Mouse (Mus musculus) liver, adult (tissue): ENCODE data around the gene Kif26a.

Experiments
- GATA4 ChIP-seq: IDR thresholded peaks from 2 replicates; pipeline ENCODE4 v1.6.1; 2014; ENCODE audit warnings: mild to moderate bottlenecking, low read length; ENCODE audit not compliant: insufficient replicate concordance

Gene Kif26a

GRCm38 (mm10) chr12:112125903-112126302 lies 20.1 kb upstream of the Kif26a start:
- no peak for TF ChIP-seq GATA4

GRCm38 (mm10) chr12:112126931-112127635 lies 18.9 kb upstream of the Kif26a start:
- no peak for TF ChIP-seq GATA4

GRCm38 (mm10) chr12:112128526-112128925 lies 17.5 kb upstream of the Kif26a start:
- no peak for TF ChIP-seq GATA4

GRCm38 (mm10) chr12:112129300-112129856 lies 16.6 kb upstream of the Kif26a start:
- no peak for TF ChIP-seq GATA4

GRCm38 (mm10) chr12:112130161-112130860 lies 15.7 kb upstream of the Kif26a start:
- TF ChIP-seq GATA4 = no peak

GRCm38 (mm10) chr12:112130957-112131356 lies 15.1 kb upstream of the Kif26a start:
- no peak for TF ChIP-seq GATA4

- TF ChIP-seq GATA4 = no peak
These were observed 5.8 kb upstream of the Kif26a start for GRCm38 (mm10) chr12:112140231-112140630.

GRCm38 (mm10) chr12:112140745-112141144 lies 5.3 kb upstream of the Kif26a start:
- TF ChIP-seq GATA4 = no peak

- no peak for TF ChIP-seq GATA4
These were observed 4.7 kb upstream of the Kif26a start for GRCm38 (mm10) chr12:112141300-112141699.

- no peak for TF ChIP-seq GATA4
These were observed 2.7 kb upstream of the Kif26a start for GRCm38 (mm10) chr12:112143116-112143832.

GRCm38 (mm10) chr12:112143833-112144201 lies 2.2 kb upstream of the Kif26a start:
- TF ChIP-seq GATA4 = no peak

GRCm38 (mm10) chr12:112144377-112145115 lies 1.5 kb upstream of the Kif26a start:
- no peak for TF ChIP-seq GATA4

GRCm38 (mm10) chr12:112145211-112145874 lies 665 bp upstream of the Kif26a start:
- TF ChIP-seq GATA4 = no peak; the same call in 1 of the 2 replicates

- TF ChIP-seq GATA4 = no peak
These were observed 1.4 kb downstream of the Kif26a start for GRCm38 (mm10) chr12:112147365-112147764.

GRCm38 (mm10) chr12:112150011-112150410 lies 4.0 kb downstream of the Kif26a start:
- no peak for TF ChIP-seq GATA4
